Mouse (Mus musculus) c-Kit-positive CD71-positive TER-119-negative erythroid progenitor cells, embryonic 14.5 days (primary cell): ENCODE results near the gene Man1a.

Experiments
- DNase-seq: peaks from one replicate; pipeline ENCODE4 v3.0.0-alpha.2; 2013; ENCODE audit warnings: low read depth

Gene Man1a

GRCm38 (mm10) chr10:53915719-53916118 is 160.7 kb downstream of the Man1a start:
- DNase-seq = no peak

DNA sequence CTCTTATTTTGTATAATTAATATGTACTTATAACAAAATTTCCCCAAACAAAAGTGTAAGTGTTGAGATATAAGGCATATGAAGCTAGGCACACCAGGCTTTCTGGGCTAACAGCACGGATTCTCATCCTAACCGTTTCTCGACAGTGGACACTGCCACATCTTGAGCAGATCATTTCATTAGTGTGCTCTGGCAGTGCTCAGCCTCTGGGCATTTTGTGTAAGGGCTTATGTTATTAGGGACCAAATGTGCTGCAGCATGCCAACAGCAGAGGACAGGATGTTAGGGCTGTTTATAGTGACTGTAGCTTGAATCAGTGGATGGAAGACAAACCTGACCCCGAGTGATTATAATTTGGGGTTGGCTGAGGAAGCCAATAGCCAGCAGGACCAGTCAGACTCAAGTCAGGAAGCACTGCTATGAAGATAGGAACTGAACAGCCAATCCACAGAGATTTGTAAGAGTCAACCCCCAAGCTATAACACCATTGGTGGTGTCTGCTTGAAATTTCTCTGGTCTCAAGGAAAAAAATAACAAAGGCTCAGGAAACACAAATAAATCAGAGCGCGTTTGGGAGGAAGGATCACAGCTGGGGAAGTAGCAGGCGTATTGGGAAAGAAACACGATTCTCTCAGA is 161.3 kb downstream of the Man1a start:
- DNase-seq = no peak

DNA sequence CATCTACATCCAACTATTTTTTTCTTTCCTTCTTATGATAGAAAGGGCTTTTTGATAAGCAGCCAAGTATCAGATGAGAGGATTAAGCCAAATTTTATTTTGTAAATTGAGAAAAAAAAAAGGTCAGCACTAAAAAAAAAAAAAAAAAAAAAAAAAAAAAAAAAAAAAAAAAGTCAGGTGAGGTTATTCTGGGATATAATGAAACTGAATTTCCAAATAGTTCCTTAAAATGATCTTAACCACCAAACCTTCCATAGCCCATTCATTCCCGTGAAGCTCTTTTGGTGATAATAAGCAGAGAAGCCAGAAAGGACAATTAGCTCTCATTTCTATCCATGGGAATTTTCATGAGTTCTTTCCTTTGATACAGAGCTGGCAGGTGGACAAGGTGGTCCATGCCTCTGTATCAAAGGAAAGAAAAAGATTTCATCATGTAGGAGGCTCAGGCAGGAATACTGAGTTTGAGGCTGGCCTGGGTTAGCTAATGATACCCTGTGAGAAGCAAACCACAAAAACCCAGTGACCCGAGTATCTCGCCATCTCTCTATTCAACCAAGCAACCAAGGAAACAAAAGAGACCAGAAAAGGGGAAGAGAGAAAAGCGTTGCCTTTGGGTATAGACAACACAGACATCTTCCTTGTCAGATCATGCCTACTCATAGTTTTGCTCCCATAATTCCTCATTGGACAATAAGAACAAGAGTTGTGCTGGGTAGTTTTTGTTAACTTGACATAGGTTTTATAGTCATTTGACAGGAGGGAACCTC is 162.7 kb downstream of the Man1a start:
- no peak for DNase-seq

- no peak for DNase-seq
These were observed 186.9 kb downstream of the Man1a start for GRCm38 (mm10) chr10:53889512-53889911.

- peak; percentile 50 for DNase-seq
These were observed 187.9 kb downstream of the Man1a start for GRCm38 (mm10) chr10:53888382-53889110.

GRCm38 (mm10) chr10:53886475-53886874 is 189.9 kb downstream of the Man1a start:
- DNase-seq = no peak

GRCm38 (mm10) chr10:53881310-53881709 is 195.1 kb downstream of the Man1a start:
- no peak for DNase-seq

GRCm38 (mm10) chr10:53875896-53876295 is 200.5 kb downstream of the Man1a start:
- no peak for DNase-seq

GRCm38 (mm10) chr10:53874191-53874590 is 202.2 kb downstream of the Man1a start:
- DNase-seq = no peak

DNA sequence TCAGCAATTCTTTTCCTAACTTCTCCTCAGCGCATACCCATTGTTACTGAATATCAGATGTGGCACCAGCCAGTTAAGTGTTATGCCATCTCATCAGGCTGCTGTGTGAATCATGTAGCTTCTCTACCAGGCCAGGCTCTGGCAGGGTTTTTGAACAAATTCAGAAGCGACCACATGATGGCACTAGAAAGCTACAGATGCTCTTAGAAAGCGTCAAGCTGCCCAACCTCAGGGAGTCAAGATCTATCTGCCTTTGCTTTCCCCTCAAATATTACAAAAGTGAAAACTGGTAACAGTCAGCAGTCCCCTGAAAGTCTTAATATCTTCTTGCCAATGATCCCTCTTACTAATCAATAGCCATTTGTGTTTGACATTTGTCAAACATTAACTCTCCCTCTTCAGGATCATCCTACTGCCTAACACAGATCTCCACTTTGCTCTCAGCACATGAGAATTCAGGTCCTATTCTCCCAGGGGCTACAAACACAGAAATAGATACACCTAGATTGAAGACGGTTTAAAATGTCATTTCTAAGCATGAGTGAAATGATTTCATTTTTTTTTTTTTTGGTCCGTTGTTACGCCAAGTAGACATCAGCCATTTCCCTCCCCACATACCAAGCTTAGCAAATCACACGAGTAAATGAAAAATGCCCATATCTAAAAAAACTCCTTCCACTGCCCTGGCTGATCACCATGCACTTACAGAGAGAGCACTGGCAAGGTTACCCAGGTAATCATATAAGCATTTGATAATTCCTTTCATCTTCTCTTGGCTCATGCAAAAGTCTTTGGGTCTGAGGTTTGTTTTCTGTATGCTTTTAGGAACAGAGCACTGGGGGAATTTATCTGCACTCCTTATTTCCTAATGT is 212.7 kb downstream of the Man1a start:
- DNase-seq = peak; percentile 22

- no peak for DNase-seq
These were observed 216.5 kb downstream of the Man1a start for GRCm38 (mm10) chr10:53859879-53860278.

DNA sequence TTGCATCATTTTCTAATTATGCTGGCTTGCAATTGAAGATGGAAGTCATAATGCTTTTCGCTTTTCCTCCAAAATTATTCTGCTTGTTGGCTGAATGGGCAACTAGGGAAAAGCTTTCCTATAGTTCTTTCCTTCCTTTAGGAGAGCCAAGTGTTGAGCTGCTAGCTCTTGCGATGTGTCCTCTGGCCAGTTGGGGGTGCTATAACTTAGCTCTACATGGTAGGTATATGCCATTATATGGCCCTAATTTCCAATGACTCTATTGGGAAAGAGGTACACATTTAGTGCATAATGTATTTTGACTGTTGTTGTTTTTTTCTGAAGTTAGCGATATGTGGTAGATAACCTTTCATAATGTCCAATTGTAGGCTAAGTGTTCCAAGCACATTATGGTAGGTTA is 217.2 kb downstream of the Man1a start:
- peak; percentile 7 for DNase-seq
